Mouse (Mus musculus) layer of hippocampus, adult 18-20 months (tissue): ENCODE data around the gene Krtap10-4. TPM values are rescaled to one million over a fixed set of nuclear protein-coding genes. Genes with fewer than 3 reads are reported as not detected.
"Not testable (repeated sequence)": the region's sequence is repeated elsewhere in the genome, so short reads cannot be mapped to it uniquely, and the experiment has no call there.

Experiments used
- DNase-seq, 2 experiments: peaks; one replicate each; pipeline ENCODE4 v3.0.0; 2022; ENCODE audit warnings: low spot score in 2 of 2
- long read RNA-seq: library from polyadenylated mRNA; stranded (forward); transcript quantifications from one replicate; pipeline ENCODE4 v2.0.0, GENCODE M21; 2021
- total RNA-seq, 2 experiments: library from RNA; stranded (reverse); gene quantifications; 2 replicates each; pipeline ENCODE4 v1.2.3; 2021

Krtap10-4 gene
- not detected for total RNA-seq
- long read RNA-seq, result 0 reads

GRCm38 (mm10) chr10:77826951-77827350 is at the start of gene Krtap10-4:
Krtap10-4 (minus strand) TSS chr10:77827095.
- no peak for DNase-seq

DNA sequence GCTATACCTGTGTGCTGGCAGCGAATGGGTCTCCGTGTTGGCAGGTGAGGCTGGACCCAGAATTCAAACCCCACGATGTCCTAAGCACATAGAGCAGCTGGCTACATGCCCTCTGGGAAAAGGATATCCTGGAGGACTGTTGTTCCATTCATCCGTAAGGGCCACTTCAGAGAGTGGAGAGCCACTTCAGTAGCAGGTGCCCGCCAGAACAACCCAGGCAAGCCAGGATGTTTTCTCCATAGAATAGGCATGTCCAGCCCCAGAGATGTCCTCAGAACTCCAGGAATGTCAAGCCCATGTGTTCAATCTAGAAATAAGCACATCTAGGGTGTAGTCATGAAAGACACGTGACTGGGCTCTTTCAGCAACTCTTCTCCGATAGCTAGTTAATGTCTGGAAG is 42.8 kb upstream of the Krtap10-4 start:
- DNase-seq, result no peak

DNA sequence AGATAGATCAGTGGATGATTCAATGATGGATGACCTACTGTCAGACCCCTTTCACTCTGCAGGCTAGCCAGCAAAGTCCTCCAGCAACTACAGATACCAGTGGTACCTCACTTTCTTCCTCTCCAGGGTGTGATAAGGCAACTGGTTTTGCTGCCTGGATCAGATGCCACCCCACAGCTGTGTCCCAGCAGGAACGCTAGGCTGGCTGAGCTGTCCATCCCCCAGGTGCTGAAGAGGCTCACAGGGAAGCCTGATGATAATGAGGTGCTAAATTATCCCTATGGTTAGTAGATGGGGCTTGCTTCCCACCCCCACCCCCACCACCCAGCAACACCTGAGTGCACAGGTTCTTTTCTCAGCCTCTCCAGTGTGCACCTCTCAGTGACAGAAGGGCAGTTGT is 40.7 kb upstream of the Krtap10-4 start:
- no peak for DNase-seq

DNA sequence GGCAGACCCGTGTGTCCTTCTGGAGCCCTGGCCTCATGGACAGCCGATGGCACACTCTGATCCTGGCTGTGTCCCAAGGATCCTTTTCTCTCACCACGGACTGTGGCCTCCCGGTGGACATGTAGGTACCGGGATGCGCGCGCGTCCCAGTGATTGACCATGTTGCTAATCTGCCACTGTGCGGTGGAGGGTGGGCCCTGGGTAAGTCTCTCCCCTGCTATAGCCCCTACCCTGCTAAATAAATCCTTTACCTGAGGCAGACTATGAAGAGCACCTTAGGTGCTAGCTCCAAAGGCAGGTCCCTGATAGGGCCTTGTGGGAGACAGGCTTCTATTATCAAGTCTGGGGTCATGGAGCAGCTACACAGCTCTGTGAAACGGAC is 37.9 kb upstream of the Krtap10-4 start:
- no peak for DNase-seq

DNA sequence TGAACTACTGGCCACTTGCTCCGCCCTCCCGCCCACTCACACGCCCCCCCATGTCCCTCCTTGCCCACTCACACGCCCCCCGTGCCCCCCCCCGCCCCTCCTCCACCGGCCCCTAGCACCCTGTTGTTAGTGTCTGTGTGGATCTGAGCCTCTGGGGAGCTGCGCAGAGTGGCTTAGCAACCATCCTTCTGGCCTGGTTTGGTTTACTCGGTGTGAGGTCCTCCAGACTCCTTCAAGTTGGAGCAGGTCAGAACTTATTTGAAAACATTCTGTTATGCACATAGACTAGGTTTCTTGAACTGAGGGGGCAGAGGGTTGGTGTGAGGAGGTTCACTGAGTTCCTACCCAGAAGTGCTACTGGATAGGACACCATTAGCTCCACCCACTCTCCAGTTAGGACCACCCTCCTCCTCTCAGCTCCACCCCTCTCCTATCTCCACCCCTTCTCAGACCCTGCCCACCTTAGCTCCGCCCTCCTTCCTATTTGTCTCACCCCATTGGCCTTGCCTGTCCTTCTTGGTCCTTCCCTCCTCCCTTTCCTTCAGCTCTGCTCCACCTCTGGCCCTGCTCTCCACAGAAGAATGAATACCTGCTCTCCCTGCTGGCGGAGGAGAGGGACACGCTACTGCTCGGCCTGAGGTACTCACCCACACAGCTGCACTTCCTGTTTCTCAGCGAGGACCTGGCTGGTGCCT is 37.3 kb upstream of the Krtap10-4 start:
- no peak for DNase-seq

DNA sequence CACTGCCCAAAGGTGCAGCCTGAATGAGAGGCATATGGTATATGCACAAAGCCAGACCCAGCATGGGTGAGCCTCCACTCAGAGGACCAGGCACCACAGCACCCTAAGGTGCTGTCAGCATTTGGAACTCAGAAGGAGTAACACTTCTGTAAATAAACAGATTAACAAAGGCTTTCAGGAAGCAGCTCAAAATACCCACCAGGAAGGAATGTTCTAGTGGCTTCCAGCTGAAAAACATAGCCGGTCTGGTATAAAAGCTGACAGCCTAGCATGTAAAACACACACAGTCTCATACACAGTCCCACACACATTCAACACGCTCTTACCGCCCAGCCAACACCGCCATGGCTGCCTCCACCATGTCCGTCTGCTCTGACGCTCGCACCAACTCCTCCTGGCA is 34.8 kb upstream of the Krtap10-4 start, which contains the start of gene Gm3285:
Gm3285 (plus strand) TSS at position 301 of the 400 bp plus-strand sequence.
- DNase-seq, result no peak

DNA sequence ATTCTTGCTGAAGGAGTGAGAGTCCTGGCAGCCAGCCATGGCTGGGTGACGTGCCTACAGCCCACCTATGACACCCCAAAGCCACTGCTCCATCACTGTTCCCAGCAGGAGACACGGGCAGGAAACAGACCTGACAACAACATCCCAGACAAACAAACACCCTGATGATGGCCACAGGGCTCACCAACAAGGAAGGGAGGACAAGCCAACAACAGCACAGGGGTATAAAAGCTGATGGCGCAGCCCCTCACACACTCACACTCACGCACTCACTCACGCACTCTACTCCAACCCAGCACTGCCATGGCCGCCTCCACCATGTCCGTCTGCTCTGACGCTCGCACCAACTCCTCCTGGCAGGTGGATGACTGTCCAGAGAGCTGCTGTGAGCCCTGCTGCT is 25.7 kb upstream of the Krtap10-4 start, which contains the start of gene Gm10318:
Gm10318 (plus strand) TSS at position 301 of the 400 bp plus-strand sequence.
- DNase-seq, result no peak

- no peak for DNase-seq
Observed at GRCm38 (mm10) chr10:77847538-77847937, 20.6 kb upstream of the Krtap10-4 start.

DNA sequence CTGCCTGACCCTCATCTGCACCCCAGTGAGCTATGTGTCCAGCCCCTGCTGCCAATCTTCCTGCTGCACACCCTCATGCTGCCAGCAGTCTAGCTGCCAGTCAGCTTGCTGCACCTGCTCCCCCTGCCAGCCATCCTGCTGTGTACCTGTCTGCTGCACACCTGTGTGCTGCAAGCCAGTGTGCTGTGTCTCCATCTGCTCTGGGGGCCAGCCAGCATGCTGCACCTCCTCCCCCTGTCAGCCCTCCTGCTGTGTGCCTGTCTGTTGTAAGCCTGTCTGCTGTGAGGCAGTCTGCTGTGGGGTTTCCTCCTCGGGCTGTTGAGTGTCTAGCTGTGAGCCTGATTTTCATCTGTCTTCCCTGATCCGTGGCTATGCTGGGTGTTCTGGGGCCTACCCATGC is 20.1 kb upstream of the Krtap10-4 start:
- no peak for DNase-seq

GRCm38 (mm10) chr10:77846503-77846902 is 19.6 kb upstream of the Krtap10-4 start, which contains the start of gene Gm36176:
Gm36176 (plus strand) TSS chr10:77846803.
- DNase-seq, result no peak

- DNase-seq, result no peak
Observed at GRCm38 (mm10) chr10:77839006-77839405, 12.1 kb upstream of the Krtap10-4 start.

DNA sequence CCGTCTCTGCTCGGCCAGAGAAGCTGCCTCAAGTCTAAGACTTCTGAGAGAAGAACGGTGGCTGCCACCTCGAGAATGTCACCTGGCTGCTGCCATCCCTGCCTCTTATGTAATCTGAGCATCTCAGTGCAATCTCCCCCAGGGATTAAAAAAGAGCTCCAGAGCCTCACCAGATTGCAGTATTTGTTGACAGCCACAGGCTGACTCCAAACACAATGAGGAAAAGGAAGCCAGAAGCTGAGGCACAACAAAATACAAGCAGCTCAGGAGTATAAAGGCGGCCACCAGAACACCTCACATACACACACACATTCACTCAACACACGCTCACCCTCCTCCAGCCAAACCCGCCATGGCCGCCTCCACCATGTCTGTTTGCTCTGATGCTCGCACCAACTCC is 8.8 kb upstream of the Krtap10-4 start, which contains the start of gene Krtap10-10:
Krtap10-10 (plus strand) TSS at position 301 of the 400 bp plus-strand sequence.
- peak in 1 of 2 experiments; percentile 6 for DNase-seq

GRCm38 (mm10) chr10:77819203-77819602 is 7.7 kb downstream of the Krtap10-4 start:
- no peak for DNase-seq

GRCm38 (mm10) chr10:77818523-77818922 is 8.4 kb downstream of the Krtap10-4 start:
- DNase-seq, result no peak

DNA sequence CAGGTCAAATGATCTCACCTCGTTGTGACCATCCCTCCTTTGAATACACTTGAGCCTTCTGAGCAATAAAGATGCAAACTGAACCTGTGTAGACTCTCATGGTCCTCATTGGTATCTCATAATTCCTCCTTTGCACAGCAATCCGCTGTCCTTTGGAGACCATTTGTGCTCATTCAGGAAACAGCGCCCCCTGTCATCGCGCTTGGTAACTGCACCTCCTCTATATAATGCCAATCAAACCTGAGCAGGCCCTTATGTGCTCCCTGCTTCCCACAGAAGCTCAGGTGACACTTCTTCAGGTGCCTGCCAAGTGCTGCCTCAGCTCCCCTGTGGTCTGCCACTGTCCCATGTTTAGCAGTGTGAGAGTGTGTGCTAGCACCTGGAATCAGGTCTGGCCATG is 11.4 kb downstream of the Krtap10-4 start:
- no peak for DNase-seq

DNA sequence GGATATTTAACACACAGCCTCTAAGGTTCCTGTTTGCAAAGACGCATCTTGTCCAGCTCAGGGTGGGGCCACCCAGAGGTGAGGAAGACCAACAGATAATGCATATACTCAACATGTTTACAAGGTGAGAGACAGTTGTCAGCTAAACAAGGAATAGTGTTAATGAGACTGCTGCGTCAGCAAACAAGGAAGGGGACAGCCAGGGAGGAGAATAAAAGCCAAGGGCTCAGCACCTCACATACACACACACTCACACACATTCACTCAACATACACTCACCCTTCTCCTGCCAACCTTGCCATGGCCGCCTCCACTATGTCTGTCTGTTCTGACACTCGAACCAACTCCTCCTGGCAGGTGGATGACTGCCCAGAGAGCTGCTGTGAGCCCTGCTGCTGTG is 12.5 kb downstream of the Krtap10-4 start, which contains the start of gene Gm2696:
Gm2696 (plus strand) TSS at position 301 of the 400 bp plus-strand sequence.
- no peak for DNase-seq

DNA sequence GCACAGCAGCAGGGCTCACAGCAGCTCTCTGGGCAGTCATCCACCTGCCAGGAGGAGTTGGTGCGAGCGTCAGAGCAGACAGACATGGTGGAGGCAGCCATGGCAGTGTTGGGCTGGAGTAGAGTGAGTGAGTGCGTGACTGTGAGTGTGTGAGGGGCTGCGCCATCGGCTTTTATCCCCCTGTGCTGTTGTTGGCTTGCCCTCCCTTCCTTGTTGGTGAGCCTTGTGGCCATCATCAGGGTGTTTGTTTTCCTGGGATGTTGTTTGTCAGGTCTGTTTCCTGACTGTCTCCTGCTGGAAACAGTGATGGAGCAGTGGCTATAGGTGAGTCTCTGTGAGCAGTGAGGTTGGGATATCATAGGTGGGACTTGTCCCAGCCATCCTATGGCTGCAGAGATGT is 15.2 kb downstream of the Krtap10-4 start, which contains the start of gene Gm9507:
Gm9507 (minus strand) TSS at position 101 of the 400 bp plus-strand sequence.
- no peak for DNase-seq

- no peak for DNase-seq
Observed at GRCm38 (mm10) chr10:77804095-77804494, 22.8 kb downstream of the Krtap10-4 start.

DNA sequence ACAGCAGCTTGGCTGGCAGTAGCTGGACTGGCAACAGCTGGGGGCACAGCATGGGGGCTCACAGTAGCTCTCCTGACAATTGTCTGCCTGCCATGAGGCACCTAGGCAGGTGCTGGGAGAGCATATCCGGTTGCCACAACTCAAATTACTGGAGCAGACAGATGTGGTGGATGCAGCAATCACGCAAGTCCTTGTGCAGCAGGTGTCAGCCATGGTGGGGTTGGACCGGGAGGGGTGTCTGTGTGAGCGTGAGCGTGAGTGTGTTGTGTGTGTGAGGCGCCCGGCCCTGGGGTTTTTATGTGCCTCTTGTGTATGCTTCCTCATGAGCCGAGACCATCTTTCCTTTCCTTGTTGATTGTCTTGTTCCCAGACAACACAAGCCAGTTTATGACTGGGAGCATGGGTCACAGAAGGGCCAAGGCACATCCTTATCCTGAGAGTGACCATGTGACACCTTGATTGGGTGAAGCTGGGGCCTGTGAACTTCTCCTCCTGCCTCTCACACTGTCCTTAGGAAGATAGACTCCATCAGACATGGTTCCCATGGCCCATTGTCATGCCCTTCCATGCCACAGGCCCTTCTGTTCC is 27.9 kb downstream of the Krtap10-4 start, which contains the start of gene Gm19668:
Gm19668 (minus strand) TSS at position 213 of the 588 bp plus-strand sequence.
- DNase-seq, result no peak

- not testable (repeated sequence) for DNase-seq
Observed at GRCm38 (mm10) chr10:77798164-77798920, 28.6 kb downstream of the Krtap10-4 start.

- DNase-seq, result no peak
Observed at GRCm38 (mm10) chr10:77797677-77798076, 29.2 kb downstream of the Krtap10-4 start.

DNA sequence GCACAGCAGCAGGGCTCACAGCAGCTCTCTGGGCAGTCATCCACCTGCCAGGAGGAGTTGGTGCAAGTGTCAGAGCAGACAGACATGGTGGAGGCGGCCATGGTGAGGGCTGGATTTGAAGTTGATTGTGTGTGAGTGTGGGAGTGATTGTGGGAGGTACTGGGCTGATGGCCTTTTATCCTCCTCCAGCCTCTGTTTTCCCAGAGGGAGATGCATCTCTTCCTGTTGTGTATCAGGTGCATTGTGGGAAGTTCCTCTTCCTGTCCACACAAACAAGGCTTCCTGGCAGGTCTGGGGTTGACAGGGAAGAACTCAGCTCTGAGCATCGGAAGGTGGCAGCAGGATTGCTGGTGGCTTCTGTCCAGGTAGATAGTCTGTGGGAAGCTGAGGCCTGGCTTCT is 31.9 kb downstream of the Krtap10-4 start, which contains the start of gene Gm9639:
Gm9639 (minus strand) TSS at position 101 of the 400 bp plus-strand sequence.
- DNase-seq, result no peak
